Mouse (Mus musculus) midbrain, embryonic 15.5 days (tissue): ENCODE measurements around the gene Dip2b. TPM values are rescaled to one million over a fixed set of nuclear protein-coding genes. Genes with fewer than 3 reads are reported as not detected.

Experiments
- ATAC-seq: fragments of 200-750 bp; cut with Nextera tagmentation; replicated peaks from 2 replicates; pipeline ENCODE4 v1.8.0; 2017; ENCODE audit warnings: moderate TSS enrichment
- H3K27ac ChIP-seq: fragments of 300-500 bp; sonication (generic); 2 replicates; pipeline ENCODE4 v1.5.1; 2015; ENCODE audit warnings: mild to moderate bottlenecking, inconsistent platforms
- H3K27me3 ChIP-seq: fragments of 300-500 bp; sonication (generic); replicated peaks from 2 replicates; pipeline ENCODE4 v1.6.1; 2015; ENCODE audit warnings: inconsistent platforms
- H3K36me3 ChIP-seq: fragments of 300-500 bp; sonication (generic); replicated peaks from 2 replicates; pipeline ENCODE4 v1.6.1; 2015; ENCODE audit warnings: inconsistent platforms
- H3K4me1 ChIP-seq: fragments of 300-500 bp; sonication (generic); 2 replicates; pipeline ENCODE4 v1.6.1; 2015; ENCODE audit warnings: inconsistent platforms
- H3K4me2 ChIP-seq: fragments of 300-500 bp; sonication (generic); 2 replicates; pipeline ENCODE4 v1.6.1; 2015; ENCODE audit warnings: inconsistent platforms, mild to moderate bottlenecking, moderate library complexity
- H3K4me3 ChIP-seq: fragments of 300-500 bp; sonication (generic); 2 replicates; pipeline ENCODE4 v1.5.1; 2015; ENCODE audit warnings: mild to moderate bottlenecking, inconsistent platforms
- H3K9ac ChIP-seq: fragments of 300-500 bp; sonication (generic); 2 replicates; pipeline ENCODE4 v1.6.1; 2015; ENCODE audit warnings: mild to moderate bottlenecking, inconsistent platforms
- H3K9me3 ChIP-seq: fragments of 300-500 bp; sonication (generic); 2 replicates; pipeline ENCODE4 v1.6.1; 2016; ENCODE audit warnings: inconsistent platforms
- WGBS: fragments of 180-500 bp; shearing (Covaris S2); methylation state at CpG from one replicate; pipeline ENCODE4 v1.1.7; 2015; ENCODE audit warnings: mixed read lengths; 5-methylcytosine and 5-hydroxymethylcytosine counted together
- polyA plus RNA-seq: library from polyadenylated mRNA; unstranded; fragments of >200 nt; fragmentation: Nextera tagmentation; extraction: Ambion mirVana; gene quantifications from 2 replicates; pipeline ENCODE4 v1.2.1, GENCODE M21; 2015

The Dip2b gene
- polyA plus RNA-seq, 1 experiment from 2014 or later = 20.2 TPM

DNA sequence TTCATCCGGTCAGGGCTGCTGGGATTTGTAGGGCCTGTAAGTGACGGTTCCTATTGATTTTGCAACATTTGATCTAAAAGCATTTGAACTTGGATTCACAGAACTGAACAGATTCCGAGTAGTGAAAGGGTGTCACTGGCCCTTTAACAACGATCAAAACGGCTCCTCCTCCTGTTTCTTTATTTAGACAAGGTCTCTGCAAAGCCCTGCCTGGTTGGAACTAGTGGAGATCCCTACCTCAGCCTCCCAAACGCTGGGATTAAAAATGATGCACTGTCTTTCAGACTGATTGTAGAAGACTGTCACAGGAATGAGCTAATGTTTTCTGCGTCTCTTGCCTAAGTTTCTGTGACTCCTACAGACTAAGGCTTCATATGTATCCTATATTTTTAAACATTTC, 140.0 kb downstream of the Dip2b start:
- Histone ChIP-seq H3K27me3 (no peaks in the 10 kb centered on the region), H3K27ac (no peak overlapping the region), H3K36me3 (peaks cover 60% of the 10 kb centered on the region), H3K4me1 (no peaks in the 10 kb centered on the region), H3K4me2 (no peak overlapping the region), H3K9me3 (no peaks in the 10 kb centered on the region), H3K4me3 (no peak overlapping the region), H3K9ac (no peak overlapping the region)
- WGBS = 68% methylated on average over 7 of the region's 7 CpGs
- no peak for ATAC-seq

DNA sequence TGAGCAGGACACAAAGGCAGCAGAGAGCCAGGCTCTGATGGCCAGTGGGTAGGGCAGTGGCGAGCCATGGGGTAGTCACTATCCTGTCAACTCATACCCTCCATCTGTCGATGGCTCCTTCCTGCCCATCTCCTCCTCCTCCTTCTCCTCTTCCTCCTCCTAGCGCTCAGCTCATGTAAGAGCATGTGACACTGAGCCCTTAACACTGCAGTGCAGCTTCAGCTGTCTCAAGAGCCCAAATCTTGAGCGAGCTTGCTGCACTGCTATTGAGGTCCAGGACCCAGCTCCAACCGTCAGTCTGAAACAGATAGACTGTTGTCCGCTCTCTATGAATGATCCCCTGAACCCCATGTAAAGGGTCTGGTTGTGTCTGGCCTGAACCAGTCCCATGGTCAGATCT, 141.2 kb downstream of the Dip2b start:
- H3K27ac ChIP-seq = no peak overlapping the region

DNA sequence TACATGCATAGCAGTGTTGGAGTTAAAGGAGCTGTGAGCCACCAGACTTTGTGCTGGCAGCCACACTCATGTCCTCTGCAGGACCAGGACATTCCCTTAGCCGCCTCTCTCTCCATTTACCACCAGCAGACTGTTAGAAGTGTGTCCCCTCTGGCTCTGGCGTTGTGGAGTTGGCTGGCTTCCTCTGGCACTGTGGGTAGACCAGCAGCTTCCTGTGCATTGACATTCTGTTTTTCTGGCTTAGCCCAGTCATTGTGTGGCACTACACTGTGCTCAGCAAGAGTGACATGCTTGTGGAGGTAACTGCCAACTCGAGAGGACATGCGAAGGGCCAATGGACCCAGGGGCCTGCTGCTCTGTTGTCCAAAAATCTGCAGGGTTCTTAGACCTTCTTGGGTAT, 141.8 kb downstream of the Dip2b start:
- no peak overlapping the region for H3K9ac ChIP-seq
- no peaks in the 10 kb centered on the region for H3K4me1 ChIP-seq
- no peak overlapping the region for H3K27ac ChIP-seq
- H3K36me3 ChIP-seq = peaks cover 55% of the 10 kb centered on the region
- no peak for ATAC-seq
- H3K9me3 ChIP-seq = no peaks in the 10 kb centered on the region
- WGBS = 88% methylated on average over 4 of the region's 4 CpGs
- H3K4me2 ChIP-seq = no peak overlapping the region
- H3K4me3 ChIP-seq = no peak overlapping the region
- no peaks in the 10 kb centered on the region for H3K27me3 ChIP-seq

More for the DNA sequence above, 141.2 kb downstream of the Dip2b start:
- H3K4me3 ChIP-seq = no peak overlapping the region
- no peaks in the 10 kb centered on the region for H3K27me3 ChIP-seq
- H3K9ac ChIP-seq = no peak overlapping the region
- peaks cover 59% of the 10 kb centered on the region for H3K36me3 ChIP-seq
- no peak for ATAC-seq
- no peaks in the 10 kb centered on the region for H3K4me1 ChIP-seq
- no peaks in the 10 kb centered on the region for H3K9me3 ChIP-seq
- H3K4me2 ChIP-seq = no peak overlapping the region
- 93% methylated on average over 6 of the region's 6 CpGs for WGBS

DNA sequence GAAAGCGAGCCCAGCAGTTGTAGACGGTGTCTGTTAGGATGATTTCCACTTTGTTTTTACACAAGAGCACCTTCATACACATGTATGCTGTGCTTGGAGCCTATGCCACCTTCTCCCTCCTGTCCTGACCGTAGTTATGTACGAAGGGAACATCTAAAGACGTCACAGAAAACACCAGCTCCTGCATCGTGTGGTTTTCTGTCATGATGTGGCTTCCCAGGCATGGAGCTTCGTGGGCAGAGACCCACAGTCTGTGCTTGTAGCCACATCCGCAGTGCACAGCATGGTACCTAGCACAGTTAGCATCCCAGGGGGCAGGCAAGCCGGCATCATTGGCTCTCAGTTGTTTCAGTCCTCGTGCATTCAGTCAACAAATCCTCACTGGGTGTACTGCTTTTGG, 143.4 kb downstream of the Dip2b start:
- Histone ChIP-seq H3K4me1 (no peaks in the 10 kb centered on the region), H3K36me3 (peaks cover 57% of the 10 kb centered on the region), H3K9ac (no peak overlapping the region), H3K27ac (no peak overlapping the region), H3K9me3 (no peaks in the 10 kb centered on the region), H3K4me3 (no peak overlapping the region), H3K27me3 (no peaks in the 10 kb centered on the region), H3K4me2 (no peak overlapping the region)
- no peak for ATAC-seq
- whole genome bisulfite sequencing = 89% methylated on average over 10 of the region's 10 CpGs

DNA sequence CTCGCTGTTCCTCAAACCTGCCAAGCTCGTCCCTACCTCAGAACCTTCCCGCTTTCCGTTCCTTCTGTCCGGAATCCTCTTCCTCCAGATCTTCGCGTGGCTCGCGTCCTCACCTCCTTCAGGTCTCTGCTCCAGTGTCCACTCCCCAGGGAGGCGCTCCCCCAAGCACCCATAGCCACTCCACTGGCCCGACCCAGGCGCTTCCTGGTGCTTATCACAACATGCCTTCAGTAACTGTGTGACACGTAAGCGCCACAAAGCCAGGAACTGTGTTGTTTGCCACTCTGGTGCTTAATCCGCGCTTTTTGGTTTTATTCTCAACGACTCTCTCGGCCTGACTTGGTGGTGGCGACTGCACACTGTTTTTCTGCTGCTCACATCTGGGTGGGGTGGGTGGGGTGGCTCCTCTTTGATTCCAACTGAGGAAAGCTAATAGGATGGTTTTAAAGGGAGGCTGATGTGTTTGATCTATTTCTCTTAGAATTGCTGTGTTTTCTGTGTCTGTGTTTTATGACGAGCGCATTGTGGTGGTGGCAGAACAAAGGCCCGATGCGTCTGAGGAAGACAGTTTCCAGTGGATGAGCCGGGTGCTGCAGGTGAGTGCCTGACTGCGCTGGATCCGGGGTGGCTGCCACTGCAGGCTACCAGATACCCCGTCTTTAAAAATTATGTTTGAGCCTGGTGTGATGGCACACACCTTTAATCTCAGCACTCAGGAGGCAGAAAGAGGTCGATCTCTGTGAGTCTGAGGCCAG, 144.2 kb downstream of the Dip2b start:
- Histone ChIP-seq H3K4me2 (no peak overlapping the region), H3K9me3 (no peaks in the 10 kb centered on the region), H3K36me3 (peaks cover 56% of the 10 kb centered on the region), H3K4me1 (no peaks in the 10 kb centered on the region), H3K27ac (no peak overlapping the region), H3K27me3 (no peaks in the 10 kb centered on the region), H3K9ac (no peak overlapping the region), H3K4me3 (no peak overlapping the region)
- WGBS = 89% methylated on average over 28 of the region's 28 CpGs
- ATAC-seq = no peak

DNA sequence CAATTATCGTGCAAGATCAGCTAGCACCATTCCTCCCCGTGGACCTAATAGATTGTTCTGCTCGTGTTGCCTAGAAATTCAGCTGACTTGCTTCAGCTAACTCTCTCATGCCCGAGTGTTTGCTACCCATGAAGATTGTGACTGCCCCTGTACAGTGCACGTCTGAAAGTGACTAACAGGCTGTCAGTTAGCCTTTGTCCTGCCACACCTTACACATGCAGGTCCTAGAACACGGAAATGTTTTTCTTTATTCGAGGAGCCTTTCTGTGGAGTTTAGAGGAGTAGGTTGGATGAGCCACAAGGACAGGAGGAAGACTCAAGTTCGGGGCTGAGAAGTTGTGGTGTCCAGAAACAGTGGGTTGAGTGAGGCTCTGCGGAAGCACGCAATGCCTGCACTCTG, 145.0 kb downstream of the Dip2b start:
- Histone ChIP-seq H3K4me2 (no peak overlapping the region), H3K27me3 (no peaks in the 10 kb centered on the region), H3K4me1 (no peaks in the 10 kb centered on the region), H3K9ac (no peak overlapping the region), H3K27ac (no peak overlapping the region), H3K4me3 (no peak overlapping the region), H3K36me3 (peaks cover 60% of the 10 kb centered on the region), H3K9me3 (no peaks in the 10 kb centered on the region)
- 89% methylated on average over 10 of the region's 10 CpGs for WGBS
- ATAC-seq = no peak

DNA sequence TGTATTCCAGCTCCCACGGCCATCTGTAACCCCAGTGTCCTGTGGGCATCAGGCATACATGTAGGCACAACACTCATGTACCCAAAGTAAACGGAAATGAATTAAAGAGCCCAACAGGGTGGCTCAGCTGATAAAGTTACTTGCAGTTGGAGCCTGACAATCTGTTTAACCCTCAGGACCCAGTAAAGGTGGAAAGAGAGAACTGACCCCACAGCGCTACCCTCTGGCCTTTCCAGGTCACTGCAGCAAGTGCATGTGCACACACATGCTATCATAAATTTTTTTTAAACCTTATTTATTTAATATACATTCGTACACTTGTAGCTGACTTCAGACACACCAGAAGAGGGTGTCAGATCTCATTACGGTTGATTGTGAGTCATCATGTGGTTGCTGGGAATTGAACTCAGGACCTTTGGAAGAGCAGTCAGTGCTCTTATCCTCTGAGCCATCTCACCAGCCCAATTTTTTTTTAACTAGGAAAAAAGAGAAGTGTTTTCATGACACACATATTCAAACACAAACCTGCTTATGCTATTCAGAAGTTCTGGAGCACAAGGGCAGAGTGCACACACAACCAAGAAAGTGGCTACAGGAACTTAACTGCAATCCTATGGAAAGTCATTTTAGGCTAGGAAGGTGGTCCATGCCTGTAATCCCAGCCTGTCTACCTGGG, 146.5 kb downstream of the Dip2b start:
- Histone ChIP-seq H3K27me3 (no peaks in the 10 kb centered on the region), H3K27ac (no peak overlapping the region), H3K9me3 (no peaks in the 10 kb centered on the region), H3K4me2 (no peak overlapping the region), H3K4me1 (no peaks in the 10 kb centered on the region), H3K9ac (no peak overlapping the region), H3K36me3 (peaks cover 68% of the 10 kb centered on the region), H3K4me3 (no peak overlapping the region)
- ATAC-seq = no peak
- 91% methylated on average over 5 of the region's 5 CpGs for WGBS

DNA sequence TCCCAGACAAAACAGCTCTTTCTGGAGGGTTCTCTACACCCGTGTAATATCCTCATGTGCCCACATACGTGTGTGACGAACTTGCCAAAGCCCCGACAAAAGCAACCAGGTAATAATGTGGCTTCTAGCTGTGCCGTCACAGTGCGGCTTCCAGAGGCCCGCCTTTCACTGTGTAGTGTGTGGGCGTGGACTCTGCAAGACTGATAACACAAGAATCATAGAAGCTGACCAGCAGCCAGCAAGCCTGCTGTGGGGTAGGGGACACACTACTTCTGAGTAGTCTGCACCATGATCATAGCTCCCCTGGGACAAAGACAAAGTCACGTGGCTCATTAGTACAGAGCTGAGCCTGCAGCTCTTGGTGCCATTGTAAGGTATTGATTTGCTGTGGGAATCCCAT, 147.8 kb downstream of the Dip2b start:
- H3K27ac ChIP-seq = no peak overlapping the region
- no peak overlapping the region for H3K4me3 ChIP-seq
- H3K4me2 ChIP-seq = no peak overlapping the region
- H3K4me1 ChIP-seq = no peaks in the 10 kb centered on the region
- H3K27me3 ChIP-seq = no peaks in the 10 kb centered on the region
- no peak for ATAC-seq
- H3K9ac ChIP-seq = no peak overlapping the region
- peaks cover 69% of the 10 kb centered on the region for H3K36me3 ChIP-seq
- WGBS = 93% methylated on average over 9 of the region's 9 CpGs
- H3K9me3 ChIP-seq = no peaks in the 10 kb centered on the region

DNA sequence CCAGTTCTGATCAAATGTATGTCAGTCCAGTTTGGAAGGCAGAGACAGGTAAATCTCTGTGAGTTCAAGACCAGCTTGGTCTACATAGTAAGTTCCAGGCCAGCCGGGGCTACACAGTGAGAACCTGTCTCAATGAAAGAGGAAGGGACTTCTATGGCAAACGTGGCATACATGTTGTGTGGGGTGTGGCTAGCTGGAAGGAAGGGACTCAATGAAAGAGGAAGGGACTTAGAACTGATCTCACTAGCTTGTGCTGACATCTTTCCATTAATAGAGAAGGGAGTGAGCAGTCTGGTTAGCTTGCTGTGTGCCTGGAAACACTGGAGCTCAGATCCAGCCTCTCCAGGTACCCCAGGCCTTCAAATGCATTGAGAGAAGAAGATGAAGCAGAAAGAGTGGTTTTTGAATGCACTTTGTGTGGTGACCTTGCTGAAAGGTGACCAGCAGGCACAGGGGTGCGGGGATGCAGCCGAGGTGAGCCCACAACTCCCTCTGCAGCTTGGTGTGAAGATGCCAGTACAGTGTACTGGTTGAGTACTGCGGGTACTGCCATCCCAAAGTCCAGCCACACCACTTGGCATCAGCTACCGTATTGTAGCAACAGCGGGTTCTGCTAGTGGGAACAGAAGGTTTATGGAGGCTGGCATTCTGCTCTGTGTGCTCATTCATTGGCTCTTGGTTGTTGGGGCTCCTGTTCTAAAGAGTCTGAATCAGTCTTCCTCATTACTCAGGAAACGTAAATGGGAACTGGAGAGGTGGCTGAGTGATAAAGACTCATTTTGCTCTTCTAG, 148.6 kb downstream of the Dip2b start:
- Histone ChIP-seq H3K9me3 (no peaks in the 10 kb centered on the region), H3K4me3 (no peak overlapping the region), H3K4me1 (no peaks in the 10 kb centered on the region), H3K27ac (no peak overlapping the region), H3K9ac (no peak overlapping the region), H3K27me3 (no peaks in the 10 kb centered on the region), H3K4me2 (no peak overlapping the region), H3K36me3 (peaks cover 69% of the 10 kb centered on the region)
- no peak for ATAC-seq
- WGBS = 95% methylated on average over 8 of the region's 8 CpGs

DNA sequence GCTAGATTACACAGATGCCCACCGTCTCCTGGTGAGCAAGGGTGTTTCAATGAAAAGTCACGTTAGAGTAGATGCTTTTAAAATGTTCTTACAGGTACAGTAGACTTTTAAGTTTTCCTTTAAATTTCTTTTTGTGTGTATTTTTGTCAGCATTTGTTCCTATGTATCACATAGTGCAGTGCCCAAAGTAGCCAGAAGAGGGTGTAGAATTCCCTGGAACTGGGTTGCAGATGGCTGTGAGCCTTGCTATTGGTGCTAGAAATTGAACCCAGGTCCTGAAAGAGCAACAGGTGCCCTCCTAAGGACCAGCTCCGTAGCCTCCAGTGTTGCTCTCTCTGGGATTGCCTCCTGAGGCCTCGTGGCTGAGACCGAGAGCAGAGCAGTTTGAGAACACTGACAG, 150.1 kb downstream of the Dip2b start:
- Histone ChIP-seq H3K27me3 (no peaks in the 10 kb centered on the region), H3K4me3 (no peak overlapping the region), H3K4me2 (no peak overlapping the region), H3K9me3 (no peaks in the 10 kb centered on the region), H3K4me1 (no peaks in the 10 kb centered on the region), H3K27ac (no peak overlapping the region), H3K36me3 (peaks cover 67% of the 10 kb centered on the region), H3K9ac (no peak overlapping the region)
- ATAC-seq = no peak
- 96% methylated on average over 5 of the region's 5 CpGs for WGBS

DNA sequence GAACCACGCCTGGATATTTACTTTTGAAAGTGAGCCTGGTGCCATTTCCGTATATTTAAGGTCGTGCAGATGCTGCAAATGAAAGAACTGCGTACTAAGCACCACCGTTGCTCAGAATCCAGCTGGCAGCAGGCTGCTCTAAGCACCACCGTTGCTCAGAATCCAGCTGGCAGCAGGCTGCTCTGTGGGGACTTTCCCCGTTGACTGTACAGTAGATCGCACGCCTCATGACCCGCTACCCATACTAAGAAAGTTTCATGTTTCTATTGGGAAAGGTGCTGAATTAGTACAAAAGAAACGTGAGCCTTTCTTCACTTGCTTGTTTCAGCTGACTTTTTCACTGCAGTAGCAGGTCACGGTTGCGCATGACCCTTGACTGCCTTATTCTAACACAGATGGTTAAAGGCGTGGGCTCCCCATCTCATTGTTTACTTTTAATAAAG, 150.5 kb downstream of the Dip2b start:
- H3K36me3 ChIP-seq = peaks cover 69% of the 10 kb centered on the region

DNA sequence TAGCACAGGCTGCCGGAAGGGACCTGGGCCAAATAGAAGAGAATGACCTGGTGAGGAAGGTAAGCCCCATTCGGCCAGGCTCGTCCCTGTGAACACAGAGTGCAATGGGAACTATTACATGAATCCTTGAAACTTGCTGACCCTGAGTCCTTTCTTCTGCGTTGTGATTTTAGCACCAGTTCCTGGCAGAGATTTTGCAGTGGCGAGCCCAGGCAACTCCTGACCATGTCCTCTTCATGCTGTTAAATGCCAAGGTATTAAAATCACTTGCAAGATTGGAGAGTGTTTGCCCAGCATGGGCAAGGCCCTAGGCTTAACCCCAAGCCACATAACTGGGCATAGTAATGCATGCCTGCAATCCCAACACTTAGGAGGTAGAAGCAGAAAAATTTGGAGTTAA, 151.6 kb downstream of the Dip2b start:
- H3K4me2 ChIP-seq = no peak overlapping the region
- ATAC-seq = no peak
- H3K36me3 ChIP-seq = peaks cover 72% of the 10 kb centered on the region
- no peaks in the 10 kb centered on the region for H3K9me3 ChIP-seq
- 98% methylated on average over 5 of the region's 5 CpGs for WGBS
- H3K9ac ChIP-seq = no peak overlapping the region
- no peak overlapping the region for H3K27ac ChIP-seq
- no peaks in the 10 kb centered on the region for H3K27me3 ChIP-seq
- H3K4me3 ChIP-seq = no peak overlapping the region
- H3K4me1 ChIP-seq = no peaks in the 10 kb centered on the region

More for the DNA sequence above, 150.5 kb downstream of the Dip2b start:
- Histone ChIP-seq H3K4me2 (no peak overlapping the region), H3K9ac (no peak overlapping the region), H3K4me1 (no peaks in the 10 kb centered on the region), H3K4me3 (no peak overlapping the region), H3K27me3 (no peaks in the 10 kb centered on the region), H3K9me3 (no peaks in the 10 kb centered on the region), H3K27ac (no peak overlapping the region)
- 87% methylated on average over 14 of the region's 14 CpGs for WGBS
- ATAC-seq = no peak
